Mouse (Mus musculus) hindbrain, embryonic 13.5 days (tissue): ENCODE results near the gene Limch1. TPM values are rescaled to one million over a fixed set of nuclear protein-coding genes. Genes with fewer than 3 reads are reported as not detected.

Experiments
- ATAC-seq: fragments of 200-750 bp; cut with Nextera tagmentation; 2 replicates; pipeline ENCODE4 v1.8.0; 2017; ENCODE audit warnings: moderate TSS enrichment; ENCODE audit not compliant: low FRiP score
- H3K27ac ChIP-seq: fragments of 300-500 bp; sonication (generic); 2 replicates; pipeline ENCODE4 v1.5.1; 2015; ENCODE audit warnings: inconsistent platforms, mild to moderate bottlenecking, moderate library complexity
- H3K27me3 ChIP-seq: fragments of 300-500 bp; sonication (generic); 2 replicates; pipeline ENCODE4 v1.6.1; 2015; ENCODE audit warnings: mild to moderate bottlenecking, inconsistent platforms
- H3K36me3 ChIP-seq: fragments of 300-500 bp; sonication (generic); 2 replicates; pipeline ENCODE4 v1.6.1; 2015; ENCODE audit warnings: mild to moderate bottlenecking, inconsistent platforms
- H3K4me1 ChIP-seq: fragments of 300-500 bp; sonication (generic); replicated peaks from 2 replicates; pipeline ENCODE4 v1.6.1; 2015; ENCODE audit warnings: inconsistent platforms
- H3K4me2 ChIP-seq: fragments of 300-500 bp; sonication (generic); 2 replicates; pipeline ENCODE4 v1.6.1; 2015; ENCODE audit warnings: inconsistent platforms, mild to moderate bottlenecking, moderate library complexity
- H3K4me3 ChIP-seq: fragments of 300-500 bp; sonication (generic); 2 replicates; pipeline ENCODE4 v1.5.1; 2015; ENCODE audit warnings: mild to moderate bottlenecking, inconsistent platforms
- H3K9ac ChIP-seq: fragments of 300-500 bp; sonication (generic); 2 replicates; pipeline ENCODE4 v1.6.1; 2015; ENCODE audit warnings: mild to moderate bottlenecking, inconsistent platforms
- H3K9me3 ChIP-seq: fragments of 300-500 bp; sonication (generic); 2 replicates; pipeline ENCODE4 v1.6.1; 2016; ENCODE audit warnings: inconsistent platforms
- WGBS: fragments of 180-500 bp; shearing (Covaris S2); methylation state at CpG from one replicate; pipeline ENCODE4 v1.1.7; 2015; 5-methylcytosine and 5-hydroxymethylcytosine counted together
- polyA plus RNA-seq: library from polyadenylated mRNA; unstranded; fragments of >200 nt; fragmentation: Nextera tagmentation; extraction: Ambion mirVana; gene quantifications from 2 replicates; pipeline ENCODE4 v1.2.1, GENCODE M21; 2015

Limch1 gene
- 49.0 and 52.0 TPM in 2 replicates for polyA plus RNA-seq

- ATAC-seq = peak; percentile 88
- under 1% methylated on average over 46 of the region's 50 CpGs for WGBS
Measured at GRCm38 (mm10) chr5:66745390-66745995, at the start of gene Limch1. Limch1 (plus strand) TSS chr5:66745827.

GRCm38 (mm10) chr5:66697119-66697518, 48.5 kb upstream of the Limch1 start:
- ATAC-seq = no peak; the same call in 1 of the 2 replicates
- no peak overlapping the region for H3K9ac ChIP-seq
- no peak overlapping the region for H3K4me3 ChIP-seq
- no peak overlapping the region for H3K27ac ChIP-seq
- H3K4me1 ChIP-seq = no peaks in the 10 kb centered on the region
- H3K9me3 ChIP-seq = no peaks in the 10 kb centered on the region
- no peak overlapping the region for H3K4me2 ChIP-seq
- no peaks in the 10 kb centered on the region for H3K36me3 ChIP-seq
- no peaks in the 10 kb centered on the region for H3K27me3 ChIP-seq

More at GRCm38 (mm10) chr5:66745390-66745995, at the start of gene Limch1:
- no peaks in the 10 kb centered on the region for H3K36me3 ChIP-seq
- peak within 1 kb of the TSS; percentile 76 for H3K4me2 ChIP-seq
- no peaks in the 10 kb centered on the region for H3K9me3 ChIP-seq
- H3K27me3 ChIP-seq = no peaks in the 10 kb centered on the region
- H3K27ac ChIP-seq = peak within 1 kb of the TSS; percentile 89
- H3K4me3 ChIP-seq = peak within 1 kb of the TSS; percentile 64
- peaks cover 32% of the 10 kb centered on the region for H3K4me1 ChIP-seq
- H3K9ac ChIP-seq = peak within 1 kb of the TSS; percentile 89

- ATAC-seq = no peak
- Histone ChIP-seq H3K4me3 (no peak overlapping the region), H3K4me2 (no peak overlapping the region), H3K36me3 (no peaks in the 10 kb centered on the region), H3K27me3 (no peaks in the 10 kb centered on the region), H3K27ac (no peak overlapping the region), H3K9me3 (no peaks in the 10 kb centered on the region), H3K4me1 (peaks cover 7% of the 10 kb centered on the region; the same call in 1 of the 2 replicates), H3K9ac (no peak overlapping the region)
- 62% methylated on average over 6 of the region's 6 CpGs for WGBS
Measured at GRCm38 (mm10) chr5:66699911-66700310, 45.7 kb upstream of the Limch1 start.

- H3K36me3 ChIP-seq = no peaks in the 10 kb centered on the region
- H3K27me3 ChIP-seq = no peaks in the 10 kb centered on the region
- H3K27ac ChIP-seq = no peak overlapping the region
- ATAC-seq = no peak
- no peak overlapping the region for H3K9ac ChIP-seq
- no peak overlapping the region for H3K4me3 ChIP-seq
- 88% methylated on average over 4 of the region's 4 CpGs for WGBS
- peaks cover 7% of the 10 kb centered on the region; the same call in 1 of the 2 replicates for H3K4me1 ChIP-seq
- H3K9me3 ChIP-seq = no peaks in the 10 kb centered on the region
- H3K4me2 ChIP-seq = no peak overlapping the region
Measured at GRCm38 (mm10) chr5:66701951-66702350, 43.7 kb upstream of the Limch1 start.

- H3K4me2 ChIP-seq = no peak overlapping the region
- WGBS = 52% methylated on average over 10 of the region's 10 CpGs
Measured at GRCm38 (mm10) chr5:66703317-66704004, 42.2 kb upstream of the Limch1 start.

GRCm38 (mm10) chr5:66707859-66708258, 37.8 kb upstream of the Limch1 start:
- Histone ChIP-seq H3K4me1 (peaks cover 7% of the 10 kb centered on the region; the same call in 1 of the 2 replicates), H3K4me2 (no peak overlapping the region), H3K9ac (no peak overlapping the region), H3K27me3 (no peaks in the 10 kb centered on the region), H3K9me3 (no peaks in the 10 kb centered on the region), H3K4me3 (no peak overlapping the region), H3K36me3 (no peaks in the 10 kb centered on the region), H3K27ac (no peak overlapping the region)
- no peak for ATAC-seq
- whole genome bisulfite sequencing = 89% methylated on average over 5 of the region's 5 CpGs

More at GRCm38 (mm10) chr5:66703317-66704004, 42.2 kb upstream of the Limch1 start:
- Histone ChIP-seq H3K27me3 (no peaks in the 10 kb centered on the region), H3K27ac (no peak overlapping the region), H3K9ac (peak overlapping the region; percentile 5; the same call in 1 of the 2 replicates), H3K36me3 (no peaks in the 10 kb centered on the region), H3K4me3 (no peak overlapping the region), H3K4me1 (peaks cover 7% of the 10 kb centered on the region; the same call in 1 of the 2 replicates), H3K9me3 (no peaks in the 10 kb centered on the region)
- no peak for ATAC-seq

- 7% methylated on average over 4 of the region's 4 CpGs for WGBS
- Histone ChIP-seq H3K4me1 (no peaks in the 10 kb centered on the region), H3K36me3 (no peaks in the 10 kb centered on the region), H3K9ac (no peak overlapping the region), H3K27me3 (no peaks in the 10 kb centered on the region), H3K4me3 (no peak overlapping the region), H3K27ac (no peak overlapping the region), H3K4me2 (no peak overlapping the region), H3K9me3 (no peaks in the 10 kb centered on the region)
- no peak for ATAC-seq
Measured at GRCm38 (mm10) chr5:66710445-66711019, 35.1 kb upstream of the Limch1 start.

GRCm38 (mm10) chr5:66712801-66713200, 32.8 kb upstream of the Limch1 start:
- Histone ChIP-seq H3K4me2 (no peak overlapping the region), H3K27ac (no peak overlapping the region), H3K9ac (no peak overlapping the region), H3K4me1 (no peaks in the 10 kb centered on the region), H3K4me3 (no peak overlapping the region), H3K27me3 (no peaks in the 10 kb centered on the region), H3K9me3 (no peaks in the 10 kb centered on the region), H3K36me3 (no peaks in the 10 kb centered on the region)
- ATAC-seq = no peak
- 73% methylated on average over 6 of the region's 6 CpGs for WGBS

GRCm38 (mm10) chr5:66715498-66715931, 30.1 kb upstream of the Limch1 start:
- no peaks in the 10 kb centered on the region for H3K36me3 ChIP-seq
- H3K4me2 ChIP-seq = no peak overlapping the region
- no peak for ATAC-seq
- H3K27me3 ChIP-seq = no peaks in the 10 kb centered on the region
- no peak overlapping the region for H3K9ac ChIP-seq
- 45% methylated on average over 4 of the region's 4 CpGs for WGBS
- H3K4me3 ChIP-seq = no peak overlapping the region
- H3K4me1 ChIP-seq = 0 out of 2 replicates have a peak, but pooled peaks cover 2% of the 10 kb centered on the region
- H3K9me3 ChIP-seq = no peaks in the 10 kb centered on the region
- H3K27ac ChIP-seq = no peak overlapping the region

GRCm38 (mm10) chr5:66717931-66718330, 27.7 kb upstream of the Limch1 start:
- H3K9ac ChIP-seq = no peak overlapping the region
- no peak overlapping the region for H3K4me3 ChIP-seq
- no peaks in the 10 kb centered on the region for H3K9me3 ChIP-seq
- no peak overlapping the region for H3K4me2 ChIP-seq
- WGBS = 63% methylated on average over 4 of the region's 4 CpGs
- H3K27me3 ChIP-seq = no peaks in the 10 kb centered on the region
- ATAC-seq = no peak
- H3K36me3 ChIP-seq = no peaks in the 10 kb centered on the region
- no peak overlapping the region for H3K27ac ChIP-seq
- peaks cover 2% of the 10 kb centered on the region; the same call in 1 of the 2 replicates for H3K4me1 ChIP-seq

- no peak for ATAC-seq
- 67% methylated on average over 3 of the region's 3 CpGs for WGBS
- no peaks in the 10 kb centered on the region for H3K36me3 ChIP-seq
- no peaks in the 10 kb centered on the region for H3K27me3 ChIP-seq
- no peak overlapping the region for H3K4me3 ChIP-seq
- peaks cover 2% of the 10 kb centered on the region; the same call in 1 of the 2 replicates for H3K4me1 ChIP-seq
- H3K9me3 ChIP-seq = no peaks in the 10 kb centered on the region
- H3K9ac ChIP-seq = no peak overlapping the region
- no peak overlapping the region for H3K27ac ChIP-seq
- H3K4me2 ChIP-seq = no peak overlapping the region
Measured at GRCm38 (mm10) chr5:66718413-66718812, 27.2 kb upstream of the Limch1 start.

GRCm38 (mm10) chr5:66718880-66719279, 26.7 kb upstream of the Limch1 start:
- peaks cover 2% of the 10 kb centered on the region; the same call in 1 of the 2 replicates for H3K4me1 ChIP-seq
- no peak overlapping the region for H3K9ac ChIP-seq
- no peaks in the 10 kb centered on the region for H3K9me3 ChIP-seq
- H3K27ac ChIP-seq = no peak overlapping the region
- no peak overlapping the region for H3K4me3 ChIP-seq
- 72% methylated on average over 7 of the region's 7 CpGs for WGBS
- no peak for ATAC-seq
- no peaks in the 10 kb centered on the region for H3K27me3 ChIP-seq
- no peaks in the 10 kb centered on the region for H3K36me3 ChIP-seq
- H3K4me2 ChIP-seq = no peak overlapping the region
